Mouse (Mus musculus) forebrain, embryonic 16.5 days (tissue): ENCODE results near the gene Arhgap25. TPM values are rescaled to one million over a fixed set of nuclear protein-coding genes. Genes with fewer than 3 reads are reported as not detected.
"Not testable (repeated sequence)": the region's sequence is repeated elsewhere in the genome, so short reads cannot be mapped to it uniquely, and the experiment has no call there.

Source experiments
- ATAC-seq: fragments of 200-750 bp; cut with Nextera tagmentation; 2 replicates; pipeline ENCODE4 v1.8.0; 2017; ENCODE audit warnings: mild to moderate bottlenecking, moderate library complexity
- H3K27ac ChIP-seq: fragments of 300-500 bp; sonication (generic); 2 replicates; pipeline ENCODE4 v1.5.1; 2014; ENCODE audit warnings: low read length, control low read depth
- H3K27me3 ChIP-seq: fragments of 300-500 bp; sonication (generic); replicated peaks from 2 replicates; pipeline ENCODE4 v1.6.1; 2014; ENCODE audit warnings: low read length; ENCODE audit not compliant: control insufficient read depth, insufficient read depth
- H3K36me3 ChIP-seq: fragments of 300-500 bp; sonication (generic); 2 replicates; pipeline ENCODE4 v1.6.1; 2014; ENCODE audit not compliant: control insufficient read depth, insufficient read depth
- H3K4me1 ChIP-seq: fragments of 300-500 bp; sonication (generic); replicated peaks from 2 replicates; pipeline ENCODE4 v1.6.1; 2014; ENCODE audit warnings: low read length; ENCODE audit not compliant: control insufficient read depth, insufficient read depth
- H3K4me2 ChIP-seq: fragments of 300-500 bp; sonication (generic); 2 replicates; pipeline ENCODE4 v1.6.1; 2014; ENCODE audit warnings: mild to moderate bottlenecking, low read length, control low read depth
- H3K4me3 ChIP-seq: fragments of 300-500 bp; sonication (generic); replicated peaks from 2 replicates; pipeline ENCODE4 v1.5.1; 2014; ENCODE audit warnings: mild to moderate bottlenecking, low read length, control low read depth
- H3K9ac ChIP-seq: fragments of 300-500 bp; sonication (generic); replicated peaks from 2 replicates; pipeline ENCODE4 v1.6.1; 2014; ENCODE audit warnings: low read depth, low read length, control low read depth
- H3K9me3 ChIP-seq: fragments of 300-500 bp; sonication (generic); 2 replicates; pipeline ENCODE4 v1.6.1; 2016; ENCODE audit warnings: low read length; ENCODE audit not compliant: control insufficient read depth
- WGBS: fragments of 180-500 bp; shearing (Covaris S2); extraction: QIAGEN DNeasy Blood & Tissue Kit; methylation state at CpG from one replicate; pipeline ENCODE4 v1.1.7; 2014; 5-methylcytosine and 5-hydroxymethylcytosine counted together
- polyA plus RNA-seq: library from polyadenylated mRNA; unstranded; fragments of >200 nt; fragmentation: Nextera tagmentation; extraction: Ambion mirVana; gene quantifications from 2 replicates; pipeline ENCODE4 v1.2.1, GENCODE M21; 2015

The Arhgap25 gene
- polyA plus RNA-seq = 2.2 and 2.7 TPM in 2 replicates

GRCm38 (mm10) chr6:87532953-87533710 is at the start of gene Arhgap25:
Arhgap25 (minus strand) TSS chr6:87533259.
- Histone ChIP-seq H3K27ac (no peak within 1 kb of the TSS), H3K27me3 (no peaks in the 10 kb centered on the region), H3K9ac (no peak within 1 kb of the TSS), H3K4me1 (0 out of 2 replicates have a peak, but pooled peaks cover 5% of the 10 kb centered on the region), H3K4me3 (no peak within 1 kb of the TSS), H3K9me3 (no peaks in the 10 kb centered on the region), H3K36me3 (no peaks in the 10 kb centered on the region), H3K4me2 (no peak within 1 kb of the TSS)
- 50% methylated on average over 14 of the region's 14 CpGs for WGBS
- ATAC-seq = no peak

- no peak overlapping the region for H3K4me3 ChIP-seq
- 73% methylated on average over 6 of the region's 6 CpGs for whole genome bisulfite sequencing
- no peaks in the 10 kb centered on the region for H3K36me3 ChIP-seq
- H3K4me2 ChIP-seq = no peak overlapping the region
- H3K27ac ChIP-seq = no peak overlapping the region
- no peaks in the 10 kb centered on the region for H3K27me3 ChIP-seq
- no peak overlapping the region for H3K9ac ChIP-seq
- no peak for ATAC-seq
- no peaks in the 10 kb centered on the region for H3K4me1 ChIP-seq
- no peaks in the 10 kb centered on the region for H3K9me3 ChIP-seq
Measured at GRCm38 (mm10) chr6:87582456-87582855, 49.4 kb upstream of the Arhgap25 start.

- 93% methylated on average over 18 of the region's 18 CpGs for WGBS
- ATAC-seq = no peak
- Histone ChIP-seq H3K36me3 (no peaks in the 10 kb centered on the region), H3K27ac (no peak overlapping the region), H3K27me3 (no peaks in the 10 kb centered on the region), H3K4me2 (no peak overlapping the region), H3K9ac (no peak overlapping the region), H3K9me3 (no peaks in the 10 kb centered on the region), H3K4me3 (no peak overlapping the region), H3K4me1 (no peaks in the 10 kb centered on the region)
Measured at GRCm38 (mm10) chr6:87581581-87581980, 48.5 kb upstream of the Arhgap25 start.

GRCm38 (mm10) chr6:87581071-87581470 is 48.0 kb upstream of the Arhgap25 start:
- Histone ChIP-seq H3K9me3 (no peaks in the 10 kb centered on the region), H3K27ac (no peak overlapping the region), H3K9ac (no peak overlapping the region), H3K4me2 (no peak overlapping the region), H3K27me3 (no peaks in the 10 kb centered on the region), H3K4me3 (no peak overlapping the region), H3K36me3 (no peaks in the 10 kb centered on the region), H3K4me1 (no peaks in the 10 kb centered on the region)
- no peak for ATAC-seq
- WGBS = 86% methylated on average over 15 of the region's 15 CpGs

GRCm38 (mm10) chr6:87578247-87578646 is 45.2 kb upstream of the Arhgap25 start:
- no peaks in the 10 kb centered on the region for H3K36me3 ChIP-seq
- H3K9me3 ChIP-seq = no peaks in the 10 kb centered on the region
- H3K27me3 ChIP-seq = no peaks in the 10 kb centered on the region
- H3K4me3 ChIP-seq = no peak overlapping the region
- H3K27ac ChIP-seq = no peak overlapping the region
- no peak overlapping the region for H3K4me2 ChIP-seq
- no peaks in the 10 kb centered on the region for H3K4me1 ChIP-seq
- no peak for ATAC-seq
- H3K9ac ChIP-seq = no peak overlapping the region
- 52% methylated on average over 9 of the region's 9 CpGs for WGBS

DNA sequence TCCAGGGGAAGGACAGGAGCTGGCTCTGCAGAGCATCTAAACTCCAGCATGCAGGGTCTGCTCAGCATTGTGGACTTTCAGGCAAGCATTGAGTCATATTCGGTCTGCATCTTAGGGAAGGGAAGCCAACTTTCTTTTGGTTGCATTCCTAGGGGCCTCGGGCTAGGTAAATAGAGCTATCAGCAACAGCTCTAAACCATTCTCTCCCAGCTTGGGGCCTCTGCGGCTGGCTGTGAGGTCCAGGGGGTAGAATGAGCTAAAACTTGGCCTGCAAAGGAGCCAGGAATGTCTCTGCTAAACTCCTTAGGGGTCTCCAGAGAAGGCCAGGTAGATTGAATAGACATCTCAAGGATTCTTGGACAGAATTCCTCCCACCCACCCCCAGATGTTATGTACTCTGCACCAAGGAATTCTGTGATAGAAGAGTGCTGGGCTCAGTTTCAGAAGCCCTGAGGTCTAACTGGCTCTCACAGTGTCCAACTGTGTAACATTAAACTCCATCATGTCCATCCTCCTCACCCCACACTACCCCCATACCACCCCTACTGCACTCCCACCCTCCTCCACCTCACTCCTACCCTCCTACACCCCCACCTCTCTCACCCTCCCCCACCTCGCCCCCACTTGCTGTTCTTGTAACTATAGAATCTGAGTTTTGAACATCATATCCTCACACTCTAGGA is 43.7 kb upstream of the Arhgap25 start:
- Histone ChIP-seq H3K27ac (no peak overlapping the region), H3K9me3 (no peaks in the 10 kb centered on the region), H3K36me3 (no peaks in the 10 kb centered on the region), H3K9ac (no peak overlapping the region), H3K27me3 (no peaks in the 10 kb centered on the region), H3K4me2 (no peak overlapping the region), H3K4me3 (no peak overlapping the region), H3K4me1 (no peaks in the 10 kb centered on the region)
- 51% methylated on average over 4 of the region's 4 CpGs for WGBS
- no peak for ATAC-seq

DNA sequence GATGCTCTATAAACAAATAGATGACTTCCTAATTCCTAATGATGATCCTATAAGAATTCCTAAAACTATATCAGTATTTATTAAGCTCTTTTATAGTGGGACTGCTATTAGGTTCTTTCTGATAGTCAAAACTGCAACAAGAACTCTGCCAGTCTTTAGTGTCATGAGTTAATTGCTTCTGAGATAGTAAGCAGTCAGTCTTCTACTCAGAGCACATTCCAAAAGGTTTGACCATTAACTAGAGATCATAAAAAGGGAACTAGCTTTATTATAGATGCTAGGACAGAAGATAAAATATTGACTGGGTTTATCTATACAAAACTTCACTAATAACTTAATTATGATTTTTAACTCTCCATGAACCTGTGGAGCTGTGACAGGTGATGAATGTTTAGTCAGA is 38.8 kb upstream of the Arhgap25 start:
- not testable (repeated sequence) for H3K4me2 ChIP-seq, H3K36me3 ChIP-seq, ATAC-seq, H3K27me3 ChIP-seq, H3K4me1 ChIP-seq, H3K4me3 ChIP-seq, H3K9me3 ChIP-seq, H3K27ac ChIP-seq, H3K9ac ChIP-seq

DNA sequence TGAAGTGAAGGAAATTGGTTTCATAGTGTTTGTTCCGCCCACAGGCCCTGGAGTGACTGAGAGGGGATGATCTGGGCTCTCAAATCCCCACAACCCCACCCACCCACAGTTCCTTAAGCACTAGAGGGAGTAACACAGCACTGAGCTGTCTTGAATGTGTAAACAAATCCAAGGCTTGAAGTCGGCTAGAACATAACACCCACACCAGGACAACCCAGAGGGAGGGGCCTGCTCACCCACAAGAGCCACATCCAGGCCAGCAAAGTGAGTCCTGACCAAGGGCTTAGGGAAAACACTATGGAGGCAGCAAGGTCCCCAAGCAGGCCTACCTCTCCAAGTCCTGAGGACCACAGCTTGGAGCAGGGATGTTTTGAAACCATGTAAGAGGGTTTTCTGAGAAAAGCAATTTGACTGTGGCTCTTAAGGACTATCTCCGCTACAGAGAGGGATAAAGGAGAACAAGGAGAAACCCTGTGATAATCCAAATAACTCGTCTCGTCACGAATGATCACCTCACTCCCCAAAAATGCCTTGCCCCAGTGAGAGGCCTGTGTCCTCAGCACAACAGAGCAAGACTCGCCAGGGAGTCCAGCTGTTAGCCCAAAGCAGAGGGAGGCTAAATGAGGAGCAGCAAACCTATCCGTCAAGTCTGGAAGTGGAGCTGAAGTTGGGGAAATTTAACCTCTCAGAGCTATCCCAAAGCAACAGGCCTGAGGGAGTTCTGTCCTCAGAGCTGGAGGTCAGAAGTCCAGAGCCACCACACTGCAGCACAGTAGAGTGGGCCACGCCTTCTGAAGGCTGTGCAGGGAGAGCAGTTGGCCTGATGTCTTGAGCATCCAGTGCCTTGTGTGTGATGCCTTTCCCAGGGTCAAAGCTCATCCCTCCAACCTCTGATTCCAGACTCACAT is 34.9 kb upstream of the Arhgap25 start:
- H3K27ac ChIP-seq = no peak overlapping the region
- no peak for ATAC-seq
- H3K4me3 ChIP-seq = no peak overlapping the region
- no peaks in the 10 kb centered on the region for H3K27me3 ChIP-seq
- no peak overlapping the region for H3K4me2 ChIP-seq
- no peaks in the 10 kb centered on the region for H3K36me3 ChIP-seq
- H3K4me1 ChIP-seq = no peaks in the 10 kb centered on the region
- WGBS = 62% methylated on average over 9 of the region's 9 CpGs
- H3K9me3 ChIP-seq = peaks cover 4% of the 10 kb centered on the region; the same call in 1 of the 2 replicates
- no peak overlapping the region for H3K9ac ChIP-seq

DNA sequence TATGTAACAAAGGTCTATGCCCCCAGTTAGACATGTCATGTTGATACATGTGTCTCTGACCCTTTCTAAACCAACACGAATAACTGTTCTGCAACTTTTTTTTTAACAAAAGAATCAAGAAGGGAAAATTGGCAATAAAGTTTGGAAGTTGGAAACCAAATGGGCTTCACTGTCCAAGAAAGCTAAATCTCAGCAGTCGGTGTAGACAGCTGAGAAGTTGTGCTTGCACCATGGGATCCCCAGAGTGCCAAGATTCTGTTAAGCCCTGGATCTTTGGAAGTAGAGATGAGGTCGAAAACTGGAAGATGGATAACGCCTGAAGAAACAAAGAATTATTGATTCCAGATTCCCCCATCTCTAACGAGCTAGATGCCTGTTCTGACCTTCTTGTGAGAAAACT is 32.1 kb upstream of the Arhgap25 start:
- H3K4me1 ChIP-seq = no peaks in the 10 kb centered on the region
- ATAC-seq = no peak

More for the DNA sequence above, 32.1 kb upstream of the Arhgap25 start:
- WGBS = 68% methylated on average over 5 of the region's 5 CpGs
- Histone ChIP-seq H3K9ac (no peak overlapping the region), H3K4me3 (no peak overlapping the region), H3K9me3 (peaks cover 4% of the 10 kb centered on the region; the same call in 1 of the 2 replicates), H3K27ac (no peak overlapping the region), H3K4me2 (no peak overlapping the region), H3K36me3 (no peaks in the 10 kb centered on the region), H3K27me3 (no peaks in the 10 kb centered on the region)
